Mouse (Mus musculus) Patski (cell line): ENCODE measurements around the gene CT030661.1. TPM values are rescaled to one million over a fixed set of nuclear protein-coding genes. Genes with fewer than 3 reads are reported as not detected.
"Not testable (repeated sequence)": the region's sequence is repeated elsewhere in the genome, so short reads cannot be mapped to it uniquely, and the experiment has no call there.

Source experiments
- ATAC-seq: fragments of 100-300 bp; one replicate; pipeline ENCODE4 v1.8.0; 2021
- CTCF ChIA-PET: fragments of 350-600 bp; sonication (Branson Sonifier 250); formaldehyde crosslinking; loops from one replicate; lab custom pipeline; 2022; ENCODE audit warnings: inconsistent platforms; lab: Charles Lee
- POLR2A ChIA-PET: fragments of 350-600 bp; sonication (Branson Sonifier 250); formaldehyde crosslinking; loops from one replicate; lab custom pipeline; 2022; ENCODE audit warnings: antibody characterized with exemption, inconsistent platforms; lab: Charles Lee
- DNase-seq: peaks from one replicate; pipeline ENCODE4 v3.0.0-alpha.2; 2011; ENCODE audit warnings: low read depth, low spot score
- H3K27me3 ChIP-seq: fragments of 371-371 bp; one replicate; pipeline ENCODE4 v1.5.1; 2021
- CTCF ChIP-seq: fragments of 100-300 bp; IDR thresholded peaks from one replicate; pipeline ENCODE4 v1.5.1; 2021
- in situ Hi-C: fragments of 300-500 bp; cut with MboI; formaldehyde crosslinking; loops from 3 replicates; pipeline ENCODE4 v1.11.1; 2018; ENCODE audit warnings: low pct_unique_long_range_greater_than_20kb, mixed read lengths
- polyA plus RNA-seq: library from polyadenylated mRNA; unstranded; gene quantifications from one replicate; pipeline ENCODE4 v1.2.3, GENCODE M21; 2021

Gene CT030661.1
- 11.7 TPM for polyA plus RNA-seq

- ATAC-seq: peak; percentile 100
- POLR2A ChIA-PET, H3K27me3 ChIP-seq, in situ Hi-C loops, CTCF ChIA-PET: not testable (repeated sequence)
- peak; percentile 80 for DNase-seq
Measured at GRCm38 (mm10) chr17:22314730-22315226, at the start of gene CT030661.1. TSS of gene CT030661.1 (minus strand) at chr17:22314837.

- ChIA-PET CTCF (no interaction called here), POLR2A (no interaction called here)
- in situ Hi-C loops: no loop called here
- no peak for ATAC-seq
- H3K27me3 ChIP-seq: no peaks in the 10 kb centered on the region
- no peak for TF ChIP-seq CTCF
- no peak for DNase-seq
Measured at GRCm38 (mm10) chr17:22363895-22364294, 49.3 kb upstream of the CT030661.1 start.

- POLR2A ChIA-PET, DNase-seq, CTCF ChIA-PET, H3K27me3 ChIP-seq, in situ Hi-C loops: not testable (repeated sequence)
- peak; percentile 98 for ATAC-seq
Measured at GRCm38 (mm10) chr17:22361101-22361781, 46.6 kb upstream of the CT030661.1 start, which contains the start of the genes Zfp944 and Zfp758. TSS of gene Zfp944 (minus strand) at chr17:22361400. TSS of gene Zfp758 (plus strand) at chr17:22361453.

GRCm38 (mm10) chr17:22360572-22360971 lies 45.9 kb upstream of the CT030661.1 start:
- CTCF ChIA-PET: no interaction called here
- no peak for TF ChIP-seq CTCF
- DNase-seq (no peak), ATAC-seq (peak; percentile 12)
- no peaks in the 10 kb centered on the region for H3K27me3 ChIP-seq
- in situ Hi-C loops: no loop called here
- POLR2A ChIA-PET: no interaction called here

DNA sequence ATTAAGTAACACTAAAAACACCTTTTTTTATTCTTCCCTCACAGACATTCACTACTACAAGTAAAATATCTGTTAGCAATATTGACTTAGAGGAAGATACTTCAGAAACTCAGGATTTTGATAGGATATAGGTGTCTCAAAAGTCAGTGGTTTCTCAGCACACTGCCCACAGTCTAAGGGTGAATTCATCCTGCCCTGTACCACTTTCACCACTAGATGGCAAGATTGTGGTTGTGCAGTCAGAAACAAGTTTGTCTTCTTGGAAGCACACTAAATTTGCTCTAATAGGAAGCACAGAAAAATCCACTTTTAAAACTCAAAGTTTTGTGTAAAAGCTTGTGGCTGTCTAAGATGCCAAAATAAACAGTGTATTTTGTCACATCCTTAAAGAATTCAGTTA lies 38.2 kb upstream of the CT030661.1 start:
- ChIA-PET CTCF (interaction anchor here (1.5 kb wide), 1 partner anchor 9 kb away, joined by 3 read pairs; no protein-coding TSS in a partner anchor), POLR2A (no interaction called here)
- ATAC-seq: peak; percentile 79
- no peaks in the 10 kb centered on the region for H3K27me3 ChIP-seq
- in situ Hi-C loops: loop anchor here (5.0 kb wide), 2 partner anchors 65 to 410 kb away; no protein-coding TSS in a partner anchor
- no peak for DNase-seq
- peak; percentile 79 for TF ChIP-seq CTCF

GRCm38 (mm10) chr17:22315247-22315646 lies 610 bp upstream of the CT030661.1 start:
- H3K27me3 ChIP-seq, in situ Hi-C loops, ATAC-seq, CTCF ChIA-PET, DNase-seq, POLR2A ChIA-PET: not testable (repeated sequence)

DNA sequence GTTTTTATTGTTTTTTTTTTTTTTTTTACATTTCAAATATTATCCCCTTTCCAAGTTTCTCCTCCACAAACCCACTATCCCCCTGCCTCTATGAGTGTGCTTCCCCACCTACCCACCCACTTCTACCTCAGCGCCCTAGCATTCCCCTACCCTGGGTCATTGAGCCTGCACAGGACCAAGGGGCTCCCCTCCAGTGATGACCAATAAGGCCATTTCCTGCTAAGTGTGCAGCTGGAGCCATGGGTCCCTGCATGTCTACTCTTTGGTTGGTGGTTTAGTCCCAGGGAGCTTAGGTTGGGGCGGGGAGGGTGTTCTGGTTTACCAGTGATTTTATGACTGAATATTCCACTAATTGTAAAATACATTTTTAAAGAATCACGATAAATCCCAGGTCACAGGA lies 418 bp downstream of the CT030661.1 start:
- DNase-seq, H3K27me3 ChIP-seq, in situ Hi-C loops, POLR2A ChIA-PET, CTCF ChIA-PET: not testable (repeated sequence)
- ATAC-seq: peak; percentile 55

Other genes with a start within 250 kb of the CT030661.1 start
- 0.55 TPM for gene Zfp947, start 148.6 kb downstream of the CT030661.1 start, polyA plus RNA-seq
- gene Zfp994, start 89.2 kb downstream of the CT030661.1 start, polyA plus RNA-seq: 5.7 TPM
- 11.0 TPM for gene Zfp944, start 46.6 kb upstream of the CT030661.1 start, polyA plus RNA-seq
- gene Zfp758, start 46.6 kb upstream of the CT030661.1 start, polyA plus RNA-seq: 4.9 TPM
- gene Zfp946, start 109.4 kb upstream of the CT030661.1 start, polyA plus RNA-seq: 13.5 TPM